15 mouse cellular contexts compared by ENCODE assay signal in genomic region chr9:69121117-69121740, GRCm38 (mm10).
A peak's percentile ranks its signal among the peaks of the same experiment; 100 is the strongest.
DNase-seq lines count a peak whose midpoint lies in the region; ATAC-seq lines count a peak whose summit lies in the region.
"Had no signal": no experiment of that assay in that cellular context is flagged by ENCODE, and none has a peak within 500 bp of the region (broad histone marks: within the 10 kb centered on the region; RNA-seq: fewer than 3 reads in every experiment).

No protein-coding gene starts in this region.

- no peak overlapping the region for H3K27ac ChIP-seq in hindbrain, embryonic 10.5 days
- no peak overlapping the region for H3K27ac ChIP-seq in hindbrain, embryonic 16.5 days (ENCODE audit: low read depth, low read length)
- H3K27ac ChIP-seq in neural tube, embryonic 15.5 days (replicated peaks): no peak overlapping the region
- H3K27ac ChIP-seq: heart, embryonic 15.5 days; liver, embryonic 14.5 days; midbrain, embryonic 10.5 days; stomach, embryonic 15.5 days had no signal

- ATAC-seq in hindbrain, embryonic 16.5 days: no peak
- ATAC-seq in neural tube, embryonic 15.5 days (ENCODE audit: low FRiP score): no peak
- no peak for ATAC-seq in megakaryocyte progenitor cell, adult 5-6 weeks (replicated peaks; ENCODE audit: poor library complexity)
- ATAC-seq: forebrain, embryonic 16.5 days had no signal

- H3K36me3 ChIP-seq in hindbrain, embryonic 10.5 days: no peaks in the 10 kb centered on the region
- no peaks in the 10 kb centered on the region for H3K36me3 ChIP-seq in hindbrain, embryonic 16.5 days (ENCODE audit: control insufficient read depth, insufficient read depth, low read length)
- no peaks in the 10 kb centered on the region for H3K36me3 ChIP-seq in neural tube, embryonic 15.5 days
- H3K36me3 ChIP-seq: heart, embryonic 15.5 days; midbrain, embryonic 10.5 days; stomach, embryonic 15.5 days had no signal

- H3K4me2 ChIP-seq in hindbrain, embryonic 16.5 days (ENCODE audit: low read length): no peak overlapping the region
- no peak overlapping the region for H3K4me2 ChIP-seq in neural tube, embryonic 15.5 days
- H3K4me2 ChIP-seq: heart, embryonic 15.5 days; stomach, embryonic 15.5 days had no signal

- 44% methylated on average over 12 of the region's 12 CpGs for WGBS in hindbrain, embryonic 10.5 days
- WGBS in hindbrain, embryonic 16.5 days: 32% methylated on average over 12 of the region's 12 CpGs
- WGBS in neural tube, embryonic 15.5 days: 31% methylated on average over 12 of the region's 12 CpGs

- no peak overlapping the region for H3K4me3 ChIP-seq in hindbrain, embryonic 10.5 days
- H3K4me3 ChIP-seq in hindbrain, embryonic 16.5 days (ENCODE audit: low read length): no peak overlapping the region
- no peak overlapping the region for H3K4me3 ChIP-seq in neural tube, embryonic 15.5 days (replicated peaks)
- H3K4me3 ChIP-seq: heart, embryonic 15.5 days; midbrain, embryonic 10.5 days; stomach, embryonic 15.5 days had no signal

- H3K27me3 ChIP-seq in hindbrain, embryonic 10.5 days (ENCODE audit: insufficient read depth, poor library complexity, severe bottlenecking): peaks cover 49% of the 10 kb centered on the region
- H3K27me3 ChIP-seq in hindbrain, embryonic 16.5 days (replicated peaks; ENCODE audit: control insufficient read depth, insufficient read depth, low read length): no peaks in the 10 kb centered on the region
- H3K27me3 ChIP-seq in neural tube, embryonic 15.5 days (replicated peaks): no peaks in the 10 kb centered on the region
- H3K27me3 ChIP-seq: heart, embryonic 15.5 days; stomach, embryonic 15.5 days had no signal

- H3K4me1 ChIP-seq in hindbrain, embryonic 10.5 days (replicated peaks): peaks cover 37% of the 10 kb centered on the region
- peaks cover 4% of the 10 kb centered on the region for H3K4me1 ChIP-seq in hindbrain, embryonic 16.5 days (ENCODE audit: control insufficient read depth, insufficient read depth, low read depth, low read length)
- H3K4me1 ChIP-seq in neural tube, embryonic 15.5 days: peaks cover 20% of the 10 kb centered on the region
- H3K4me1 ChIP-seq: stomach, embryonic 15.5 days had no signal

- H3K9ac ChIP-seq in hindbrain, embryonic 16.5 days (ENCODE audit: low read depth, low read length): no peak overlapping the region
- no peak overlapping the region for H3K9ac ChIP-seq in neural tube, embryonic 15.5 days (replicated peaks)
- H3K9ac ChIP-seq: heart, embryonic 15.5 days; liver, embryonic 14.5 days; stomach, embryonic 15.5 days had no signal

- no peaks in the 10 kb centered on the region for H3K9me3 ChIP-seq in hindbrain, embryonic 10.5 days
- H3K9me3 ChIP-seq in hindbrain, embryonic 16.5 days (ENCODE audit: control insufficient read depth, low read length): no peaks in the 10 kb centered on the region
- H3K9me3 ChIP-seq in neural tube, embryonic 15.5 days (replicated peaks): no peaks in the 10 kb centered on the region
- H3K9me3 ChIP-seq: heart, embryonic 15.5 days; midbrain, embryonic 10.5 days; stomach, embryonic 15.5 days had no signal

- DNase-seq in hindbrain, embryonic 10.5 days (ENCODE audit: low spot score): peak; percentile 35
- DNase-seq in neural tube, embryonic 10.5 days (ENCODE audit: extremely low spot score, low spot score): peak; percentile 24
- peak; percentile 72 for DNase-seq in embryo, embryonic 10.5 days (ENCODE audit: low spot score)
- peak; percentile 74 to 88 for DNase-seq in kidney, postnatal 25 days
- no peak for DNase-seq in c-Kit-positive CD71-positive TER-119-positive erythroid progenitor cells, embryonic 14.5 days (ENCODE audit: low spot score)
- DNase-seq: adrenal gland, adult 2 months; layer of hippocampus, adult 9-11 months had no signal
